Mouse (Mus musculus): Measurements from ENCODE around the gene Oaf. TPM values are rescaled to one million over a fixed set of nuclear protein-coding genes. Genes with fewer than 3 reads are reported as not detected.

The Oaf gene
- total RNA-seq, 1 experiment, result 22.8 TPM

- Histone ChIP-seq H3K36me3 (ENCODE audit: control insufficient read depth, insufficient read depth, low read length, poor library complexity, severe bottlenecking) (no peaks in the 10 kb centered on the region), H3K9ac (ENCODE audit: insufficient read depth, low read depth, low read length, poor library complexity, severe bottlenecking) (no peak overlapping the region), H3K9me3 (ENCODE audit: control insufficient read depth, insufficient read depth, low read depth, low read length) (no peaks in the 10 kb centered on the region), H3K27ac (ENCODE audit: insufficient read depth, low read depth, low read length, poor library complexity, severe bottlenecking) (no peak overlapping the region), H3K4me3 (ENCODE audit: insufficient read depth in 1 of 2, low read depth in 1 of 2, low read length in 2 of 2, poor library complexity in 1 of 2, severe bottlenecking in 1 of 2) (no peak overlapping the region), H3K4me1 (ENCODE audit: control insufficient read depth in 2 of 2, insufficient read depth in 2 of 2, low read length in 2 of 2, poor library complexity in 1 of 2) (peaks cover 0 to 4% of the 10 kb centered on the region in 2 experiments; a peak in 1 of 4 replicates)
- in situ Hi-C loops (cut with MboI; ENCODE audit: low sequenced_read_pairs in 2 of 2, unreplicated experiment in 2 of 2), result no loop called here
- TF ChIP-seq ZNF384 (IDR thresholded peaks at IDR 0.05; ENCODE audit: low read depth, low read length), result no peak
- no peak for DNase-seq (ENCODE audit: low read depth, low spot score)
Measured at GRCm38 (mm10) chr9:43228745-43229144, 11.0 kb downstream of the Oaf start.

- Histone ChIP-seq H3K27ac (ENCODE audit: insufficient read depth, low read depth, low read length, poor library complexity, severe bottlenecking) (no peak overlapping the region), H3K9me3 (ENCODE audit: control insufficient read depth, insufficient read depth, low read depth, low read length) (no peaks in the 10 kb centered on the region), H3K4me1 (ENCODE audit: control insufficient read depth in 2 of 2, insufficient read depth in 2 of 2, low read length in 2 of 2, poor library complexity in 1 of 2) (peaks cover 0 to 5% of the 10 kb centered on the region in 2 experiments; a peak in 1 of 4 replicates), H3K36me3 (ENCODE audit: control insufficient read depth, insufficient read depth, low read length, poor library complexity, severe bottlenecking) (no peaks in the 10 kb centered on the region), H3K4me3 (ENCODE audit: insufficient read depth in 1 of 2, low read depth in 1 of 2, low read length in 2 of 2, poor library complexity in 1 of 2, severe bottlenecking in 1 of 2) (no peak overlapping the region), H3K9ac (ENCODE audit: insufficient read depth, low read depth, low read length, poor library complexity, severe bottlenecking) (no peak overlapping the region)
- in situ Hi-C loops (cut with MboI; ENCODE audit: low sequenced_read_pairs in 2 of 2, unreplicated experiment in 2 of 2), result no loop called here
- DNase-seq (ENCODE audit: low read depth, low spot score), result no peak
- TF ChIP-seq MAFK (IDR thresholded peaks at IDR 0.05; ENCODE audit: insufficient read depth, low read depth, low read length) (no peak), CHD2 (IDR thresholded peaks at IDR 0.05; ENCODE audit: low read depth, low read length) (no peak), ZNF384 (IDR thresholded peaks at IDR 0.05; ENCODE audit: low read depth, low read length) (no peak), HCFC1 (IDR thresholded peaks at IDR 0.05; ENCODE audit: borderline replicate concordance, insufficient read depth, low read length) (no peak), ZC3H11A (IDR thresholded peaks at IDR 0.05; ENCODE audit: borderline replicate concordance, low read depth, low read length) (no peak)
Measured at GRCm38 (mm10) chr9:43227626-43228025, 12.1 kb downstream of the Oaf start.

- H3K4me3 ChIP-seq (ENCODE audit: insufficient read depth in 1 of 2, low read depth in 1 of 2, low read length in 2 of 2, poor library complexity in 1 of 2, severe bottlenecking in 1 of 2), result no peak overlapping the region
- TF ChIP-seq CHD2 (IDR thresholded peaks at IDR 0.05; ENCODE audit: low read depth, low read length) (no peak), MAFK (IDR thresholded peaks at IDR 0.05; ENCODE audit: insufficient read depth, low read depth, low read length) (no peak), ZNF384 (IDR thresholded peaks at IDR 0.05; ENCODE audit: low read depth, low read length) (no peak), HCFC1 (IDR thresholded peaks at IDR 0.05; ENCODE audit: borderline replicate concordance, insufficient read depth, low read length) (no peak), ZC3H11A (IDR thresholded peaks at IDR 0.05; ENCODE audit: borderline replicate concordance, low read depth, low read length) (no peak)
- DNase-seq (ENCODE audit: low read depth, low spot score), result no peak
- in situ Hi-C loops (cut with MboI; ENCODE audit: low sequenced_read_pairs in 2 of 2, unreplicated experiment in 2 of 2), result no loop called here
- H3K4me1 ChIP-seq (ENCODE audit: control insufficient read depth in 2 of 2, insufficient read depth in 2 of 2, low read length in 2 of 2, poor library complexity in 1 of 2), result peaks cover 0 to 9% of the 10 kb centered on the region in 2 experiments; a peak in 1 of 4 replicates
- H3K9me3 ChIP-seq (ENCODE audit: control insufficient read depth, insufficient read depth, low read depth, low read length), result no peaks in the 10 kb centered on the region
- no peak overlapping the region for H3K27ac ChIP-seq (ENCODE audit: insufficient read depth, low read depth, low read length, poor library complexity, severe bottlenecking)
- H3K36me3 ChIP-seq (ENCODE audit: control insufficient read depth, insufficient read depth, low read length, poor library complexity, severe bottlenecking), result no peaks in the 10 kb centered on the region
- H3K9ac ChIP-seq (ENCODE audit: insufficient read depth, low read depth, low read length, poor library complexity, severe bottlenecking), result no peak overlapping the region
Measured at GRCm38 (mm10) chr9:43226573-43227160, 13.0 kb downstream of the Oaf start.

GRCm38 (mm10) chr9:43225481-43225880 lies 14.2 kb downstream of the Oaf start:
- Histone ChIP-seq H3K4me1 (ENCODE audit: control insufficient read depth in 2 of 2, insufficient read depth in 2 of 2, low read length in 2 of 2, poor library complexity in 1 of 2) (peaks cover 0 to 9% of the 10 kb centered on the region in 2 experiments; a peak in 1 of 4 replicates), H3K27ac (ENCODE audit: insufficient read depth, low read depth, low read length, poor library complexity, severe bottlenecking) (no peak overlapping the region), H3K9ac (ENCODE audit: insufficient read depth, low read depth, low read length, poor library complexity, severe bottlenecking) (no peak overlapping the region), H3K4me3 (ENCODE audit: insufficient read depth in 1 of 2, low read depth in 1 of 2, low read length in 2 of 2, poor library complexity in 1 of 2, severe bottlenecking in 1 of 2) (no peak overlapping the region), H3K9me3 (ENCODE audit: control insufficient read depth, insufficient read depth, low read depth, low read length) (no peaks in the 10 kb centered on the region), H3K36me3 (ENCODE audit: control insufficient read depth, insufficient read depth, low read length, poor library complexity, severe bottlenecking) (no peaks in the 10 kb centered on the region)
- in situ Hi-C loops (cut with MboI; ENCODE audit: low sequenced_read_pairs in 2 of 2, unreplicated experiment in 2 of 2), result no loop called here
- DNase-seq (ENCODE audit: low read depth, low spot score), result no peak
- TF ChIP-seq MAFK (IDR thresholded peaks at IDR 0.05; ENCODE audit: insufficient read depth, low read depth, low read length) (no peak), ZNF384 (IDR thresholded peaks at IDR 0.05; ENCODE audit: low read depth, low read length) (no peak), ZC3H11A (IDR thresholded peaks at IDR 0.05; ENCODE audit: borderline replicate concordance, low read depth, low read length) (no peak), HCFC1 (IDR thresholded peaks at IDR 0.05; ENCODE audit: borderline replicate concordance, insufficient read depth, low read length) (no peak)
